Mouse (Mus musculus) neural tube, embryonic 11.5 days (tissue): Measurements from ENCODE around the gene Plekhh3. TPM values are rescaled to one million over a fixed set of nuclear protein-coding genes. Genes with fewer than 3 reads are reported as not detected.

Source experiments
- ATAC-seq: fragments of 200-750 bp; cut with Nextera tagmentation; 2 replicates; pipeline ENCODE4 v1.8.0; 2017; ENCODE audit warnings: moderate number of reproducible peaks, mild to moderate bottlenecking, moderate TSS enrichment, moderate library complexity; ENCODE audit not compliant: insufficient read depth, low FRiP score, low TSS enrichment
- DNase-seq: peaks from one replicate; pipeline ENCODE4 v3.0.0-alpha.2; 2015; ENCODE audit warnings: low spot score
- H3K27ac ChIP-seq: fragments of 300-500 bp; sonication (generic); 2 replicates; pipeline ENCODE4 v1.5.1; 2014; ENCODE audit warnings: low read depth, mild to moderate bottlenecking, low read length
- H3K27me3 ChIP-seq: fragments of 300-500 bp; sonication (generic); 2 replicates; pipeline ENCODE4 v1.6.1; 2014; ENCODE audit warnings: mild to moderate bottlenecking, low read length, mixed read lengths; ENCODE audit not compliant: control insufficient read depth, insufficient read depth
- H3K36me3 ChIP-seq: fragments of 300-500 bp; sonication (generic); 2 replicates; pipeline ENCODE4 v1.6.1; 2014; ENCODE audit warnings: mild to moderate bottlenecking, low read length, moderate library complexity, mixed read lengths; ENCODE audit not compliant: control insufficient read depth, insufficient read depth
- H3K4me1 ChIP-seq: fragments of 300-500 bp; sonication (generic); 2 replicates; pipeline ENCODE4 v1.6.1; 2014; ENCODE audit warnings: low read length, mixed read lengths; ENCODE audit not compliant: control insufficient read depth, insufficient read depth
- H3K4me2 ChIP-seq: fragments of 300-500 bp; sonication (generic); 2 replicates; pipeline ENCODE4 v1.6.1; 2014; ENCODE audit warnings: low read depth, mild to moderate bottlenecking, moderate library complexity
- H3K4me3 ChIP-seq: fragments of 300-500 bp; sonication (generic); 2 replicates; pipeline ENCODE4 v1.5.1; 2014; ENCODE audit warnings: low read depth, low read length
- H3K9ac ChIP-seq: fragments of 300-500 bp; sonication (generic); 2 replicates; pipeline ENCODE4 v1.6.1; 2014; ENCODE audit warnings: mild to moderate bottlenecking, low read length
- H3K9me3 ChIP-seq: fragments of 300-500 bp; sonication (generic); 2 replicates; pipeline ENCODE4 v1.6.1; 2016; ENCODE audit warnings: low read length; ENCODE audit not compliant: control insufficient read depth
- WGBS: fragments of 180-500 bp; shearing (Covaris S2); extraction: QIAGEN DNeasy Blood & Tissue Kit; methylation state at CpG from one replicate; pipeline ENCODE4 v1.1.7; 2014; 5-methylcytosine and 5-hydroxymethylcytosine counted together
- polyA plus RNA-seq: library from polyadenylated mRNA; unstranded; fragments of >200 nt; fragmentation: Nextera tagmentation; extraction: Ambion mirVana; gene quantifications from 2 replicates; pipeline ENCODE4 v1.2.1, GENCODE M21; 2014

The Plekhh3 gene
- polyA plus RNA-seq, 1 experiment from 2014 or later: 11.8 TPM

DNA sequence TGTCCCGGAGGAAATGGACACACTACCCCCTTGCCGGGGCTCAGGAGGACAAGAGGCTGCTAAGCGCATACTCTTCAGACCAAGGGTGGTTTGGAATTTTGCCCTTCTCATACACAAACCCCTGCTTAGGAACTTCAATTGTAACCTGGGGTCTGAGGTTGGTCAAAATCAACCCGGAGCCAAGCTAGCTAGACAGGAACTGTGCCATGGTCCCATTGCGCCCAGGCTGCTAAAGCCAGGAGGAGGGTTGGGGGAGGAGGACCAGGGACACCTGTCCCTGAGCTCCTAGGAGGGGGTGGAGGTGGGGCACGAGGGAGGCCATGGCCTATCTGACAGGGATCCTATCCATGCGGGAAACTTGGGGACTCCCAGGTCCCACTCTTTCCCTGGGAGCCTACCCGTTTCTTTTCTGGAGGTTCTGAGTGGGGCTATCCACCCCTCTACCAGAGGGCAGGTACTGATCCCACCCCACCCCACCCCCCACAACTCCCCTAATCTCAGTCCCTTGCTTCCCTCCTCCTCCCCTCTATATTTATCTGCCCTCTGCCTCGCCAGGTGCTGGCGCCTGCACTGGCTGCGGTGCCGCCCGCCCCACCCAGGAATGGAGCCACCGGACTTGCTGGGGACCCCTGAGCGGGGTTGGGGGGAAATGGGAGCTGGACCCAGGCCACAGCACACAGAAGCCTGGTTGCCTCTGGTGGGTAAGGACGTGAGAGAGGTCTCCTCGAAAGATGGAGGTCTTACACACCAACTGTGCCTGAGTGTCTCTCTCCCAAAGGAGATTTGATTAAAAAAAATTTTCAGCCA lies 1.6 kb downstream of the Plekhh3 start:
- peak overlapping the region; percentile 76 for H3K4me2 ChIP-seq
- no peak overlapping the region for H3K27ac ChIP-seq
- ATAC-seq (no peak), DNase-seq (no peak)
- H3K4me1 ChIP-seq: peaks cover 19% of the 10 kb centered on the region
- 11% methylated on average over 17 of the region's 17 CpGs for WGBS
- H3K36me3 ChIP-seq: no peaks in the 10 kb centered on the region
- H3K4me3 ChIP-seq: peak overlapping the region; percentile 65
- no peak overlapping the region; the same call in 1 of the 2 replicates for H3K9ac ChIP-seq
- no peaks in the 10 kb centered on the region for H3K9me3 ChIP-seq
- H3K27me3 ChIP-seq: peaks cover 72% of the 10 kb centered on the region

DNA sequence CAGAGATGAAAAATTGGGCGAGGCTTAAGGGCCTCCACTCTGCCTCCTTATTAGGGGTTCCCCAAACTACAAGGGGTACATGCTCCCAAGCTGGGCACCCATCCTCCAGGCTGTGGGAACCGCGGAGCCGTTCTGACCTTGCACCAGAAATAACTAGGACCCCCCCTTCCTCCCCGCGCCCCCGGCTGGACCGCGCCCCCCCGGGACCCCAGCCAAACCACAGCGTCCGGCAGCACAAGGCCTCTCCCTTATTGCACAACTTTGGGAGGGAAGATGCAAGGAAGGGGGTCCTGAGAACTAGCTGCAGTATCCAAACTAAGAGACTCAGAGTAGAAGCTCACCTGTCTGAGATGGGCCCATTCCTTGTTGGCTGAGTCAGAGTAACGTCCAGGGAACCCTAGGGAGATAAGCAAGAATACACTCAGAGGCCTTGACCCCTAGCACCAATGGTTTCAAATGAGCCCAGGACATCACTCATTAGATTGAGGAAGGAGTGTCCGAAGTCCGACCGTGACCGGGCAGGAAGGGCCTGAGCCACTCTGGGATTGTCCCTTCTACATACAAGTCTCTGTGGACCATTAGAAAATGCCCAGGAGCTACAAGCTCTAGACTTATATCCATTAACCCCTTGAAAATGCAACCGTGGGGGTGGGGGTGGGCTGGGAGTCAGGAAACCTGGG lies 2.7 kb downstream of the Plekhh3 start:
- Histone ChIP-seq H3K4me3 (no peak overlapping the region), H3K4me1 (peaks cover 19% of the 10 kb centered on the region), H3K27me3 (peaks cover 77% of the 10 kb centered on the region), H3K9ac (no peak overlapping the region), H3K36me3 (no peaks in the 10 kb centered on the region), H3K9me3 (no peaks in the 10 kb centered on the region), H3K4me2 (no peak overlapping the region), H3K27ac (no peak overlapping the region)
- no peak for DNase-seq
- ATAC-seq: no peak
- 58% methylated on average over 18 of the region's 18 CpGs for WGBS

DNA sequence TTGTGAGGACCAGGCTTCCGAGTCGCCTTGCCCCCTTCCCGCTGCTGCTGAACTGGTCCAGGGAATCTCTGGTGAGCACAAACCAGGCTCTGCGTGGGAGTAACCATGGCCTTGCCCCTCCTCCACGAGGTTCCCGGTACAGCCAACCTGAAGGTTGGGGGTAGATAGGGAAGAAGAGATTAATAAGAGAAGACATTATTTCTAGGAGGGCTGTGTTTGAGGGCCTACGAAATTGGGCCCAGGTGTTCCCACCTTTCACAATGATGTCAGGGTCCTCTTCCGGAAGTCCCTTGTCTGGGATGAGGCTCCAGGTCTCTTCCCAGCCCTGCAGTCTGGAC lies 3.2 kb downstream of the Plekhh3 start:
- Histone ChIP-seq H3K4me1 (peaks cover 16% of the 10 kb centered on the region), H3K4me3 (no peak overlapping the region), H3K9ac (no peak overlapping the region), H3K27me3 (peaks cover 77% of the 10 kb centered on the region), H3K36me3 (no peaks in the 10 kb centered on the region), H3K27ac (no peak overlapping the region), H3K9me3 (no peaks in the 10 kb centered on the region), H3K4me2 (no peak overlapping the region)
- DNase-seq: no peak
- 45% methylated on average over 8 of the region's 8 CpGs for WGBS
- ATAC-seq: no peak

DNA sequence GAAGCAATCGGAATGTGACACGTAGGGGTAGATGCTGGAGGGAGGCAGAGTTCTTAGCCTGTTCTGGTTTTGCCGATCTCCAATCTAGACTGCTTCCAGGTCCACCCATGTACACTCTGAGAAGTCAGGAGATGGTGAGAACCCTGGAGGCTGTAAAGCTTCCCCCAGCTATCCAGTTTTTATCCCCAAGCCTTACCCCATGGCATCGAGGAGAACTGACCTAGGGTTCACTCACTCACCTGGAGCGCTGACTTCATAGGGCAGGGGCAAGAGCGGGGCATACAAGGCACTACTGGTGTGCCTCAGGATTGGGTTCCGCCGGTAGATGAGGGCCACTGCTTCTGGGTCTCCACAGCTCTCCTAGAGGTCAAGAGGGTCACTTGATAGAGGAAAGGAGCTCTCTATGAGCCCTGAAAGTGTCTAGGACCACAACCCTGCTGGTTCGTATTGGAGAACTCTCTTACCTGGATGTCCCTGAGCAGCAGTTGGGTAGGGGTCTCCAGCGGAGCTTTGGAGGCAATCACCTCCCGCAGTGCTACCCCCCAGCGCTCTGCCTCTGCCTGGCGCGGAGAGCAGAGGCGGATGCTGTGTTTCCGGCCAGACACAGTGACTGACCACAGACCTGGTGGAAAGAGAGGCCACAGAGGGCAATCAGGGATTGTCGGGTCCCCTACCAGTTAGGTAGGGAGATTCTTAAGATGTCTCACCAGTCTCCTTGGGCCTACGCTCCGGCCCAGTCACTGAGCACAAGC lies 3.8 kb downstream of the Plekhh3 start:
- 33% methylated on average over 19 of the region's 19 CpGs for WGBS

DNA sequence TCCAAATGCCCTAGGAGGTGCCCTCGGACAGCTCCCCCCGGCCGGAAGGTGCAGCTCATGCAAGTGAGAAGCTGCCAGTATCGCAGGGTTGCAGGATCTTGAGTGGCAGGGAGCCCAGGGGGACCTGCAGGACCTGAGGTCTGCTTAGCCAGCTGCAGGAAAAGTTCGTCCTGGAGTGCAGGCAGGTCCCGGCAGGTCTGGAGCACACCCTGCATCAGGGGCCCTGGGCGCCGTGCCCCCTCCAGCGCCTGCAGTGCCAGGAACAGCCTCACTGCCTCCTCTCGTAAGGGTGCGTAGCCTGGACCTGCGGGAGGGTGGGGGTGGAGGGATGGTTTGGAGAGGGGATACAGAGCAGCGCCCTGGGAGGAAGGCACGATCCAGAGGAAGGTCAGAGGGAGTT lies 4.8 kb downstream of the Plekhh3 start:
- Histone ChIP-seq H3K27ac (no peak overlapping the region), H3K36me3 (no peaks in the 10 kb centered on the region), H3K9me3 (no peaks in the 10 kb centered on the region), H3K9ac (no peak overlapping the region), H3K4me2 (no peak overlapping the region), H3K27me3 (peaks cover 86% of the 10 kb centered on the region), H3K4me1 (peaks cover 15% of the 10 kb centered on the region), H3K4me3 (no peak overlapping the region)
- 37% methylated on average over 14 of the region's 14 CpGs for WGBS
- DNase-seq (no peak), ATAC-seq (no peak)

More for the DNA sequence above, 3.8 kb downstream of the Plekhh3 start:
- no peak overlapping the region for H3K4me2 ChIP-seq
- no peak overlapping the region for H3K4me3 ChIP-seq
- peaks cover 15% of the 10 kb centered on the region for H3K4me1 ChIP-seq
- H3K27me3 ChIP-seq: peaks cover 81% of the 10 kb centered on the region
- DNase-seq (no peak), ATAC-seq (no peak)
- no peaks in the 10 kb centered on the region for H3K36me3 ChIP-seq
- no peaks in the 10 kb centered on the region for H3K9me3 ChIP-seq
- no peak overlapping the region for H3K9ac ChIP-seq
- H3K27ac ChIP-seq: no peak overlapping the region

DNA sequence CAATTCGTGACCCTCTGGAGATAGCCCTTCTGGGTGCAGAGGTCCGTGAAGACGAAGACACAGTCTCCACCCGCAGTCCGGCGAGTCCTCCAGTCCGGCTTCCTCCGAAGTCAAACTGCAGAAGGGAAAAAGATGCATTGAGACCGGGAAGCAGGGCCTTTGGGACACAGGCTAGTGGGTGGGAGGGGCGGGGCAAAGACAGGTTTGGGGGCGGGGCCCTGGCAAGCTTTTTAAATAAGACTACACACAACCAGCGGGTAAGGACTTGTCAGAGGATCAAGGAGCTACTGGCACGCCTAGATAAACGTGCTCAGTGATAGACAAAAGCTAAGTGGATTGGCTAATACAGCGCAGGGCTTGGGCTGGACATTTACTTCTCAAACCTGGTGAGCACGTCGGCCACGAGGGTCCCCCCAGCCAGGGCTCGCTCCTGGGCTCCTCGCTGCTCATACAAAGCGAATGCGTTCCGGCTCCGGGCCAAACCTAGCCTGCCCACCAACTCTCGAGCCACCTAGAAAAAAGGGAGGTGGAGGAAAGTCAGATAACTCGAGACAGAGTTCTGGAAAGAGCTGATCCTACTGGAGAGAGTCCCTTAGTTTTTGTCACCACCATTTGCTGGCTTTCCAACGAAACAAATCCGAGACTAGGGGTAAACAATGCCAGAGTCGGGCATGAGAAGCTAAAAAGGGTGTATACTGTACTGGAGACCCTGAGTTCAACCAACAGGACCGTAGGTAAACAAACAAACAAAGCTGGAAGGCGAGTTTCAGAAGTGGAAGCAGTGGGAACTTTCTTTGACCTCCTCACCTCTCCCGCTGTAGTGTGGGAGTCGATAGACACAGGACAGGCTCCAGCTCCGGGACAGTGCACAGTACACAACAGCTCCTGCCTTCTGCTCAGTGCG lies 6.2 kb downstream of the Plekhh3 start:
- Histone ChIP-seq H3K36me3 (no peaks in the 10 kb centered on the region), H3K27me3 (peaks cover 81% of the 10 kb centered on the region), H3K9me3 (no peaks in the 10 kb centered on the region), H3K4me2 (no peak overlapping the region), H3K4me3 (no peak overlapping the region), H3K27ac (no peak overlapping the region), H3K4me1 (peaks cover 10% of the 10 kb centered on the region), H3K9ac (no peak overlapping the region)
- DNase-seq (no peak), ATAC-seq (no peak)
- 7% methylated on average over 35 of the region's 35 CpGs for WGBS

DNA sequence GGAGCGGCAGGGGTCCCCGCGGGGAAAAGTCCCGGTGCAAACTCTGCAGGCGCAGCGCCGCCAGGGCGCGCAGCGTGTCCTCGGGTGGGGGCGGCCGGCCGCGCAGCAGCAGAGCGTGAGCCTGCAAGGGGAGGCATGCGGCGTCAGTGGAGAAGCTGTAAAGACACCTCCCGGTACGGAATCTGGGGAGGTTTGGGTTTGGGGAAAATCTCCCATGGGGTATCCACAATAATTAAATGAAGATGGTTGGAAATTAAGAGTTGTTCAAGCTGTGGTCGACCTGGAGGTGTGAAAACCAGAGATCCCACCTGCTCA lies 6.8 kb downstream of the Plekhh3 start:
- H3K9me3 ChIP-seq: no peaks in the 10 kb centered on the region
- peak overlapping the region; percentile 8; the same call in 1 of the 2 replicates for H3K9ac ChIP-seq
- peak overlapping the region; percentile 35 for H3K4me2 ChIP-seq
- no peak overlapping the region for H3K27ac ChIP-seq
- no peak for ATAC-seq
- 1% methylated on average over 21 of the region's 21 CpGs for WGBS
- H3K36me3 ChIP-seq: no peaks in the 10 kb centered on the region
- peaks cover 75% of the 10 kb centered on the region for H3K27me3 ChIP-seq
- H3K4me3 ChIP-seq: peak overlapping the region; percentile 20
- no peak for DNase-seq
- H3K4me1 ChIP-seq: peaks cover 7% of the 10 kb centered on the region; the same call in 1 of the 2 replicates
